Mouse (Mus musculus) splenic B cell, adult 2 months (primary cell): ENCODE data around the gene Cyp8b1.

ENCODE experiments used
- DNase-seq: peaks from one replicate; pipeline ENCODE4 v3.0.0-alpha.2; 2011; ENCODE audit warnings: low read depth, low spot score
- H3K27me3 ChIP-seq: 2 replicates; pipeline ENCODE4 v1.6.1; 2012; ENCODE audit warnings: mild to moderate bottlenecking, low read length, moderate library complexity, mixed read lengths; ENCODE audit not compliant: control insufficient read depth, poor library complexity, insufficient read depth, severe bottlenecking
- H3K36me3 ChIP-seq: 2 replicates; pipeline ENCODE4 v1.6.1; 2012; ENCODE audit warnings: mild to moderate bottlenecking, low read length, moderate library complexity, mixed read lengths; ENCODE audit not compliant: control insufficient read depth, poor library complexity, insufficient read depth, severe bottlenecking

Cyp8b1 gene

DNA sequence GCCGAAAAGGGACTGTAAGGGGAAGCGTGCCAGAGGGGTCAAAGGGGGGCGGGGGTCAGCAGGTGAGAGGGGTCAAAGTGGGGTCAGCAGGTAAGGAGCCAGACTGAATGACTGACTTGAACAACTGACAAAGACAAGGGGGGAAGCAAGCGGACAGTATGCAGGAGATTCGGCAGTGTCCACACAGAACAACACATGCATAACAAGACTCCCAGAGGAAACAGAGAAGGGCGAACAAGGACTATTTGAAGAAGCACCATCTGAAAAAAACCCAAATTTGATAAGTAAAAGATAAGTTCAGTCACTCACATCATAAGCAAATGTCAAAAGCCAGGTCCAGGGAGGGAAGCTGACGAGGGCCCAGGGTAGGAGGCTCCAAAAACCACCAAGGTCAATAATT lies 11.6 kb upstream of the Cyp8b1 start:
- Histone ChIP-seq H3K36me3 (no peaks in the 10 kb centered on the region), H3K27me3 (no peaks in the 10 kb centered on the region)
- no peak for DNase-seq

- H3K36me3 ChIP-seq, result no peaks in the 10 kb centered on the region
- DNase-seq, result peak; percentile 76
- no peaks in the 10 kb centered on the region for H3K27me3 ChIP-seq
Observed at GRCm38 (mm10) chr9:121926634-121927405, 10.7 kb upstream of the Cyp8b1 start.

- no peak for DNase-seq
- Histone ChIP-seq H3K36me3 (no peaks in the 10 kb centered on the region), H3K27me3 (no peaks in the 10 kb centered on the region)
Observed at GRCm38 (mm10) chr9:121925959-121926358, 9.9 kb upstream of the Cyp8b1 start.

DNA sequence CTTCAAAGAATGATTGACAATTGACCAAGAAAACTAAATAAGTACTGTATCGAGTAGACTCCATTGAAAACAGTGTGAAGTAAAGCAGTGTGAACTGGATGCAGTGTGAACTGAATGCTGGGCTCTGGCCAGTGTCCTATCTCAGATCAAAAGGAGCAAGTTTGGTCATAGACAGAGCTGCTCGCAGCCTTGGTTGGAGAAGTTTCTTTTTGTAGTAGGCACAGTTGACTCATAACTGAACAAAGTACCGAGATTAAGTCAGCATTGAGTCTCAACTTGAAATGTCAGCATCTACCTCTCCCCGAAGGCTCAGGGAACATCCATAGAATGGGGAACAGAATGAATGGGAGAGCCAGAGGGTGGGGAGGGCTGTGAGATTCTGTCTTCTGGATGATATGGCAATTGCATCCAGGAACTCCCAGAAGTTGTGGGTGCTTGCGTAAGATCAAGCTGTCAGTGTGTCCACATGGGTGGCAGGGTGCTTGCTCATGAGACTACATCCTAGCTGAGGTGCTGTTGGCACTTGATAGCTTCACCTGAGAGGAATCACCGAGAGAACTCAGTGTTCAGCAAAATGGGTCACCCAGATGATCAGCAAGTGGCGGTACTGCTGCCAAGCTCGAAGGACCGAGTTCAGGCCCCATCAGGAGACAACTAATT lies 8.9 kb upstream of the Cyp8b1 start:
- no peak for DNase-seq
- Histone ChIP-seq H3K27me3 (no peaks in the 10 kb centered on the region), H3K36me3 (no peaks in the 10 kb centered on the region)

DNA sequence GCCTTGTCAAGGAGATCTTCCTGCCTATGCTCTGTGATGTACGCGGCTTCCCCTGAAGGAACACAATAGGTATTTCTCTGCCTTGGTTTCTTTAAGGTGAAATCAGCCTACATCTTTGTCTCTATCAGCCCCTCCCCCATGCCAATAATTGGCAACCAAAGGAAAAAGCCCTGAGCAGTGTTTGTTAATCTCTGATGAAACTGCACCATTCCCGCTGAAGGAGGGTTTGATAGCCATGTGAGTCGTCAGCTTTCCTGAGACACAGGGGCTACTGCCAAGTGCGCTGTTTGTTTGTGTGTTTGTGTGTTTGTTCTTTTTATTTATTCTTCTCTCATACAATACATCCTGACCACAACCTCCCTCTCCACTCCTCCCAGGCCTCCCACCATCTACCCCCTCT lies 7.8 kb upstream of the Cyp8b1 start:
- H3K27me3 ChIP-seq, result no peaks in the 10 kb centered on the region
- no peak for DNase-seq
- H3K36me3 ChIP-seq, result no peaks in the 10 kb centered on the region

DNA sequence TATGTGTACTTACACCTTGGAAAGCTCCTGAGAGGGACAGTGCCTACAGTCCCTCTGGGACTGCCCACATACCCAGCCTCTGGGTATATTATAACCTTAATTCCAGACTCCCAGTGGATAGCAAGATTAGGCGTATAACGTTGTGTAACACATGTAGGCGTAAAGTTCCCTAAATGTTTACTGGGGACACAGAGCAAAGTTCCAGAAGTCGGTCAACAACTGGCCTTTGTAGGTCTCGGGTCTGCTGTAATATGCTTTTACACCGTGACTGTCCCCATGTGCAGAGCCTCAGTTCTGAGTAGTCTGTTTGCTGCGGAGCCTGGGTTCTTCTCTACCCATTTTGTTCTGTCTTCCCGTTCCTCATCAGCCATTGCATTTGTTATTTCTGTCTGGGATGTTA lies 7.3 kb upstream of the Cyp8b1 start:
- H3K36me3 ChIP-seq, result no peaks in the 10 kb centered on the region
- no peaks in the 10 kb centered on the region for H3K27me3 ChIP-seq
- DNase-seq, result no peak

GRCm38 (mm10) chr9:121919027-121919501 lies 3.0 kb upstream of the Cyp8b1 start:
- Histone ChIP-seq H3K36me3 (no peaks in the 10 kb centered on the region), H3K27me3 (no peaks in the 10 kb centered on the region)
- DNase-seq, result peak; percentile 79

GRCm38 (mm10) chr9:121915056-121915455 lies 1.0 kb downstream of the Cyp8b1 start:
- Histone ChIP-seq H3K36me3 (no peaks in the 10 kb centered on the region), H3K27me3 (no peaks in the 10 kb centered on the region)
- no peak for DNase-seq

DNA sequence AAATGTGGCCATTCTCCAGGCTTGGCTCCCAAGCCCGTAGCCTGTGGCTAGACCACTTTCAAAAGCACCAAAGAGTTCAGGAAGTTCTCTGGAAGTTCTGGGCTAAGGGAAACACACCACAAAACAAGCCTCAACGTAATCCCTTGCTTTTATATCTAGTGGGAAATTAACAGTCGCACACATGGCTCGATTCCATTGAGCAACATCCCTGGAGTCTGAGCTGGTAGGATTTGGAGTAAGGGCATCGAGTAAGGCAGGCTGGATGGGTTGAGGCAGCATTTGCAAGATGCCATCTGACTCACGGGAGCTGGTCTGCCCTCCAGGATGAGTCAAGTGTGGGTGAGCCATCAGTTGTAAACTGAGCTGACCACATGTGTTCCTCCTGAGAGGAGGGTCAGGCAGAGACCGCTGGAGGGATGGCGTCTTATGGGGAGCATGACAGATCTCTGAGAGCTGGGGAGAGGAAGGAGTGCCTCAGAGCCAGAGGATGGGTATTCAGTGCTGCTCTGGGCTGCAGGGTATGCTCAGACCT lies 1.8 kb downstream of the Cyp8b1 start:
- DNase-seq, result no peak
- H3K36me3 ChIP-seq, result no peaks in the 10 kb centered on the region
- no peaks in the 10 kb centered on the region for H3K27me3 ChIP-seq

DNA sequence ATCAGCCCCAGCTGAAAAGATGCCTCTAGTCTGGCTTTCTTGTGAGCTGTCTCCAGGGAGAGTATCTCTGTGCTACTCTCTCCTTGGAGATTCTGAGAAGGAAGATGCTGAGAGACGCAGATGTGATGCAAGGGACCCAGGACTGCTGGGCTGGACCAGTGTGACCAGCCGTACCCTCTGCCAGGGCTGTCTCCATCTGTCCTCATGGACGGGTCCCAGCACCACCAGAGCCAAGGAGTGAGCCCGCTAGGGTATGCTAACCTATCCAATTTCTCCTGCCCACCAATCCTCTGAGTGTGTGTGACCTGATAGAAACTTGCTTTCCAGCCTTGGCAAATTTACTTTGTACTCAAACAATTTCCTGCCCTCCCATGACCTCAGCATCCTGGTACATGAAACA lies 3.3 kb downstream of the Cyp8b1 start:
- no peak for DNase-seq
- Histone ChIP-seq H3K27me3 (no peaks in the 10 kb centered on the region), H3K36me3 (no peaks in the 10 kb centered on the region)

- no peaks in the 10 kb centered on the region for H3K36me3 ChIP-seq
- no peaks in the 10 kb centered on the region for H3K27me3 ChIP-seq
- DNase-seq, result no peak
Observed at GRCm38 (mm10) chr9:121911196-121911595, 4.9 kb downstream of the Cyp8b1 start.

- peak; percentile 71 for DNase-seq
- Histone ChIP-seq H3K36me3 (no peaks in the 10 kb centered on the region), H3K27me3 (no peaks in the 10 kb centered on the region)
Observed at GRCm38 (mm10) chr9:121909635-121910034, 6.5 kb downstream of the Cyp8b1 start.

GRCm38 (mm10) chr9:121908321-121908720 lies 7.8 kb downstream of the Cyp8b1 start:
- Histone ChIP-seq H3K27me3 (no peaks in the 10 kb centered on the region), H3K36me3 (no peaks in the 10 kb centered on the region)
- no peak for DNase-seq

DNA sequence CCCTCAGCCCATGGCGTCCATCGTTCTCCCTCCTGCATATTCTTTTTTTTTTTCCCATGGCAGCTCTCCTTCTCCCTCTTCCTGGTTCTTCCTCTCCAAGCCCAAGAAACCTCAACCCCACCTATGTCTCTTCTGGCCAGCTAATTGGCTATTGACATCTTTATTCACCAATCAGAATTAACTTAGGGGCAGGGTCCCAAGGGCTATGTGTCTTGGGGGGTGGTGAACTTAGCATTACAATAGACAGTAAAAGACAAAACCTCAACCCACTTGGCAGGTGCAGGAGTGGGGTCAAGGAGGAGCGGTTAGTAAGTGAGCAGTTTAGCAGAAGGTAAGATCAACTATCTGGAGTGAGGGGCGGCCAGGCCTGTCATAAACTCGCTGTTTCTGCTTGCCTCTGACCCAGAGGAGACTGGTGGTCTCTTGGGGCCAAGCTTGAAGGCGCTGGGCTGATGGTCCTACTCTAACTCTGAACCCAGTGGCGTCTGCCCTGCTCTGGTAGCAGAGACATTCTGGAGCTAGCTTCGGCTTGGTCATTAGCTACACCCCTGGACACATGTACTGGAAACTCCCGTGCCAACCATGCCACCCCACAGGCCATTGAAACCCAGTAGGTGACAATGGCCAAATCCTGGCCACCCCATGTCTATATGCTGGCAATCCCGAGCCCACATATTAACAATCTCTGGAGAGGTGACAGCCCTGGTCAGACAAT lies 8.6 kb downstream of the Cyp8b1 start:
- Histone ChIP-seq H3K27me3 (no peaks in the 10 kb centered on the region), H3K36me3 (no peaks in the 10 kb centered on the region)
- no peak for DNase-seq

GRCm38 (mm10) chr9:121906456-121906855 lies 9.6 kb downstream of the Cyp8b1 start:
- no peaks in the 10 kb centered on the region for H3K27me3 ChIP-seq
- H3K36me3 ChIP-seq, result no peaks in the 10 kb centered on the region
- DNase-seq, result no peak
